Mouse (Mus musculus) C2C12 (cell line): ENCODE data around the gene Mpig6b.

ENCODE experiments used
- CEBPB ChIP-seq: IDR thresholded peaks from one replicate; pipeline ENCODE4 v1.6.1; 2011; ENCODE audit warnings: low read depth, mild to moderate bottlenecking, control low read depth, moderate library complexity
- CTCF ChIP-seq: IDR thresholded peaks from one replicate; pipeline ENCODE4 v1.5.1; 2011; ENCODE audit not compliant: control insufficient read depth, insufficient read depth, insufficient read length
- MAX ChIP-seq: IDR thresholded peaks from one replicate; pipeline ENCODE4 v1.6.1; 2011; ENCODE audit warnings: mild to moderate bottlenecking, control low read depth
- MYOD1 ChIP-seq: IDR thresholded peaks from one replicate; pipeline ENCODE4 v1.6.1; 2011; ENCODE audit warnings: low read depth; ENCODE audit not compliant: control insufficient read depth, insufficient read length
- MYOG ChIP-seq: IDR thresholded peaks from one replicate; pipeline ENCODE4 v1.6.1; 2011; ENCODE audit not compliant: control insufficient read depth, insufficient read length; ENCODE audit errors: extremely low read depth
- USF1 ChIP-seq: IDR thresholded peaks from one replicate; pipeline ENCODE4 v1.6.1; 2011; ENCODE audit warnings: low read depth, mild to moderate bottlenecking, control low read depth, moderate library complexity

GRCm38 (mm10) chr17:35085208-35085865, 19.4 kb upstream of the Mpig6b start, which contains the start of gene Ly6g6f:
- TF ChIP-seq MAX (no peak), CTCF (no peak), MYOD1 (no peak), MYOG (no peak), USF1 (no peak), CEBPB (no peak)
